Mouse (Mus musculus): Measurements from ENCODE around the gene Rprd2.
"Not testable (repeated sequence)": the region's sequence is repeated elsewhere in the genome, so short reads cannot be mapped to it uniquely, and the experiment has no call there.

The Rprd2 gene

DNA sequence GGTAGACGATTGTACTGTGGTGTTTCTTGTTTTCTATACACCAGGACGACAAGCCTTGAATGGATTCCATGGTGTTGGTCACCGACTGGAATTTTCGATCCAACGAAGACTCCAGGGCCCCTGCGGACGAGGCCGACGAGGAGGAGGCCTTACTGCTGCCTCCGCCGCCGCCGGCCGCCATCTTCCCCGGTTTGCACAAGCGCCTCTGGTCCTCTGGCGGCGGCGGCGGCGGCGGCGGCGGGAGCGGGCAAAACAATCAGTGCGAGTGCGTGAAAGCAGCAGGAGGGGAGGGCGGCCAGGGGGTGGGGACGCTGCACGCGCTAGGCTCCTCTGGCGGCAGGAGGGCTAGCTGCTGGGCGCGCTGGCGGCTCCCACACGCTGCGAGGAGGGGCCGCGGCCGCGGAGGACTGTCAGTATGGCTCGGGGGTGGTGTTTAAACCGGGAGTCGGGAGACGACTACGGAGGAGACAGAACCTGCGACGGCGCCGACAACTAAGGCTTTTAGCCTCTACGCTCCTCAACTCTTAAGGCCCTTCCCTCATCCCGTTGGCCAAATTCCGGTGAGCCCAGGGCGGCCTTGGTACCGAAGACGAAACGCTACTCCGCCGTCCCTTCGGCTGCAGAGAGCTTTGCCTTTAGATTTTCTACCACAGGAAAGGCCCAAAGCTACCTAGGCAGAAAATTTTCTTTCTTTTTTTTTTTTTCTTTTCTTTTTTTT lies at the start of gene Rprd2:
TSS of gene Rprd2 (minus strand) at position 293 of the 718 bp plus-strand sequence.
- peak; percentile 62 for DNase-seq (ENCODE audit: low read depth, low spot score)

DNA sequence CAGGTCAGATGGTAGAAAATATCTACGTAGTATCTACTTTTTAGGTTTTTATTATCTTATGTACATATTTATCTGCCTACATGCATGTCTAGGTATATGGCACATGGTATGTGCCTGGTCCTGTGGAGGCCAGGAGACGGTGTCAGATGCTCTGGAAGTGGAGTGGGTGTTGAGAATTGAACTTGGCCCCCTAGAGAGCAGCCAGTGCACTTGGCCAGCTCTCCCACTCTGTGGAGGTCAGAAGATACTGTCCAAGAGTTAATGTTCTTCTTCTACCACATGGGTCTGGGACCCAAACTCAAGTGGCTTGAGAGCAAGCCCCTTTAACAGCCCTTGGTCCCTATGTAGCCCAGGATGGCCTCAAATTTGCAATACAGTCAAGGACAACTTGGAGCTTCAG lies 48.7 kb upstream of the Rprd2 start:
- no peak for DNase-seq (ENCODE audit: low read depth, low spot score)

DNA sequence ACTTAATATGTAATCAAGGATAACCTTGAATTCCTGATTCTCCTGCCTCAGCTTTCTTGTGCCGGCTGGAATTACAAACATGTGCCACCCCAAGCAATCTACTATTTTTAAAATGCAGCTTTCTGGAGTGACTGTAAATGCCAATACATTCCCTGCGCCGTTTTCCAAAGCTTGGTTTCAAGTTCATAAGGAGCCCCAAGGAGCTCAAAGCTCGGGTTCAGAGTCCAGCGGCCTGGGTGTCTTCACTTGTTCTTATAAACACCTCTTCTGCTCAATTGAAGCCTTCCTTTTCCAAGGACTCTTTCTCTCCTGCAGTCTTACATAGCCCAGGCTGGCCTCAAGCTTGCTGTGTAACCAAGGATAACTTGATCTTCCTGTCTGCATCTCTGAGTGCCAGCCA lies 47.4 kb upstream of the Rprd2 start:
- no peak for DNase-seq (ENCODE audit: low read depth, low spot score)

- DNase-seq (ENCODE audit: low read depth, low spot score) = no peak
Measured at GRCm38 (mm10) chr3:95865571-95865970, 46.9 kb upstream of the Rprd2 start.

GRCm38 (mm10) chr3:95865050-95865449 lies 46.4 kb upstream of the Rprd2 start:
- DNase-seq (ENCODE audit: low read depth, low spot score) = no peak

DNA sequence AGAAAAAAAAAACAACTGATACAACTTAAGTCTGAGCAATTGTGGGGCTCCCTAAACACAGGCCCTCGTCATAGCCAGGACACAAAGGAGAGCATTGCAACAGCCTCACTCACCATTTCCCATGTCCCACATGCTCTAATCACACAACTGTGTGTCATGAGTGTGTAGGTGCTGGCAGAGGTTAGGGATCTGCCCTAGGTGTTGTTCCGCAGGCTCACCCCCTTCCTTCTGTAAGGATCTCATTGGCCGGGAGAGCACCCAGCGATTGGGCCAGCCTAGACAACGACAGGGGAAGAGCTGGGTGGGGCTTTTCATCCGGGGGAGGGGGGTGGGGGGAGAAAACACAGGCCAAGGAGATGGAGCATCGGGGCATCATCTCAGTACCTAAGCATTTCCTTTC lies 44.9 kb upstream of the Rprd2 start:
- DNase-seq (ENCODE audit: low read depth, low spot score) = no peak

- peak; percentile 88 for DNase-seq (ENCODE audit: low read depth, low spot score)
Measured at GRCm38 (mm10) chr3:95861796-95862195, 43.1 kb upstream of the Rprd2 start.

DNA sequence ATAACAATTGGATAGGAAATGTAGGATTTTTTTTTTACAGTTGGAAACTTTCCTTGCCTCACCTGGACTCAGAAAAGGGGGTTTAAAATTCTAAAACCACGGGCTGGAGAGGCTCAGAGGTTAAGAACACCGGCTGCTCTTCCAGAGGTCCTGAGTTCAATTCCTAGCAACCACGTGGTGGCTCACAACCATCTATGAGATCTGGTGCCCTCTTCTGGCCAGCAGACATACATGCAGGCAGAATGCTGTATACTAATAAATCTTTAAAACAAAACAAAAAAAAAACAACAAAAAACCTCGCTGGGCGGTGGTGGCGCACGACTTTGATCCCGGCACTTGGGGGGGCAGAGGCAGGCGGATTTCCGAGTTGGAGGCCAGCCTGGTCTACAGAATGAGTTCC lies 42.6 kb upstream of the Rprd2 start:
- peak; percentile 22 for DNase-seq (ENCODE audit: low read depth, low spot score)

DNA sequence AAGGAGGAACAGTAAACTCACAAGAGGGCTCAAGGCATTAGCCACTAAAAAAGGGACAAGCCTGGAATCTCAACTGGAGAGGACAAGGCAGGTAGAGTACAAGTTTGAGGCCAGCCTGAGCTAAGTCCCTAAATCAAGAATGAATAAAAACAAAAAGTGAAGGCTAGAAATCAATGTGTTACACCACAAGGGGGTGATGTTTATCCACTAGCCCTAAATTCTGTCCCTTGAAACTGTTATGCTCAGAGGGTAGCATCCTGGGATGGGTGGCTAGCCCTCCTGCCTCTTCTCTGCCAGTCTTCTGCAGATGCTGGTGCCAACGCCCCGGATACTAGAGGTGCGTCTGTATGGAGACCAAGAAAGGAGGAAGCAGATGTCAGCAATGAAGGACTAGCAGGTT lies 41.7 kb upstream of the Rprd2 start:
- DNase-seq (ENCODE audit: low read depth, low spot score) = no peak

GRCm38 (mm10) chr3:95858278-95858677 lies 39.6 kb upstream of the Rprd2 start:
- DNase-seq (ENCODE audit: low read depth, low spot score) = not testable (repeated sequence)

GRCm38 (mm10) chr3:95857050-95857449 lies 38.4 kb upstream of the Rprd2 start:
- DNase-seq (ENCODE audit: low read depth, low spot score) = not testable (repeated sequence)

- no peak for DNase-seq (ENCODE audit: low read depth, low spot score)
Measured at GRCm38 (mm10) chr3:95856115-95856514, 37.5 kb upstream of the Rprd2 start.

DNA sequence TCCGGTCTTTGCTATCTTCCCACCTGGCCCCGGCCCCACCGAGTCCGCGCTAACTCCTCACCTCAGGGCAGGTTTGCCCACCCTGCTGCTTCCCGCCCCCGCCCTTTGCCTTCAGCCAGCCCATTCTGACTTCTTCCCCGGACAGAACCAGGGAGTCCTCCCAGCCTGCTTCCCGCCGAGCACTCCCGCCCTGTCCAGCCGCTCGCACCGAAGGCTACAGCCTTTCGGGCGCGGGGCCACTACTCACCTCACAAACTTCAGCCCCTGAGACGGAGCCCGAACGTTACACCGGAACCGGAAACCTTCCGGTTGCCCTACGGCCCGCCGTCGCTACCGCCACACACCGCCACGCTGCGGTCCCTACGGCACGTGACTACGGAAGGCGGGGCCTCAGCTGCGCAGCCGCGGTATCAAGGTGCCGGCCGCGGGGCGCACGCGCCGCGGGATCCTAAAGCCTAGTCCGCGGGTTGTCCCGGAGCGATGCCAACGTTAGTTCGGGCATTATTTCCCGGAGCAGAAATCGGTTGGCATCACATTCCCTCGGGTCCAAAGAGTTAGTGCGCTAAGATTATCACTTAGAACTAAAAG lies 36.9 kb upstream of the Rprd2 start, which contains the start of gene Prpf3:
TSS of gene Prpf3 (minus strand) at position 384 of the 588 bp plus-strand sequence.
- DNase-seq (ENCODE audit: low read depth, low spot score) = peak; percentile 94

- no peak for DNase-seq (ENCODE audit: low read depth, low spot score)
Measured at GRCm38 (mm10) chr3:95851317-95851716, 32.7 kb upstream of the Rprd2 start.

DNA sequence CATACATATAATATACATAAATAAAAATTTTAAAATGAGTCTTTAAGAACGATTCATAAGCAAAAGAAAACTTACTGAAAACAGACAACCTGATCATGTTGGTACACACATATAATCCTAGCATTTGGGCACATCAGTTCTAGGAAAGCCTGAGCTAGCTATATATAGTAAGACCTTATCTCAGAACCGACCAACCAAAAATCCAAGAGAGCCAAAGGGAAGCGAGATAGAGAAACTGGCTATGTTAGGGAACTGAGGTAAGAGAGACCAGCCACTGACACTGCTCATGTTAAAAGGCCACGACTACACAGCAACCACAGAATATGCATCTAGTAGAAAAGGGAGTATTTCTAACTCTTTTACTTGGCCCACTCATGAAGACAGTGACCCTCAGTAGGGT lies 31.9 kb upstream of the Rprd2 start:
- no peak for DNase-seq (ENCODE audit: low read depth, low spot score)

DNA sequence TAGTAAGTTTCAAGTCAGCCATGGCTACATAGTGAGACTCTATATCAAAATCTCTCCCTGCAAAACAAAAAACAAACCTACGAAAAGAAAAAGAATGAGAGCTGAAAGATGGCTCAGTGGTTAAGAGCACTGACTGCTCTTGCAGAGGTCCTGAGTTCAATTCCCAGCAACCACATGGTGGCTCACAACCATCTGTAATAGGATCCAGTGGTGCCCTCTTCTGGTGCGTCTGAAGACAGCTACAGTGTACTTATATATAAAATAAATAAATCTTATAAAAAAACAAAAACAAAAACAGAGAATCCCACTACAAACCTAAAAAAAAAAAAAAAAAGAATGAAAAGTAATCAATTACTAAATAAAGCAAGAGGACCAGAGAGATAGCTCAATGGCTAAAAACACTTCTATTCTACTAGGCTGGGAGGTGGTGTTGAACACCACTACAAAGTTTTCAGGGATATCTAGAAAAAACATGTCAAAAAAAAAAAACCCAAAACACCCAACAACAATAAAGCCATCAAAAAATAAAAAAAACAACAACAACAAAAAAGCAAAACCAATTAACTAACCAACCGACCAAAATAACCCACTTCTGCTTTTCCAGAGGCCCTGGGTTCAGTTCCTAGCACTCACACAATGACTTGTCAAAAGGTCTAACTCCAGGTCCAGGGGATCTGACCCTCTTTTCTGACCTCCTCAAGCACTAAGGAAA lies 24.0 kb upstream of the Rprd2 start:
- DNase-seq (ENCODE audit: low read depth, low spot score) = no peak

GRCm38 (mm10) chr3:95839250-95839649 lies 20.6 kb upstream of the Rprd2 start:
- no peak for DNase-seq (ENCODE audit: low read depth, low spot score)

DNA sequence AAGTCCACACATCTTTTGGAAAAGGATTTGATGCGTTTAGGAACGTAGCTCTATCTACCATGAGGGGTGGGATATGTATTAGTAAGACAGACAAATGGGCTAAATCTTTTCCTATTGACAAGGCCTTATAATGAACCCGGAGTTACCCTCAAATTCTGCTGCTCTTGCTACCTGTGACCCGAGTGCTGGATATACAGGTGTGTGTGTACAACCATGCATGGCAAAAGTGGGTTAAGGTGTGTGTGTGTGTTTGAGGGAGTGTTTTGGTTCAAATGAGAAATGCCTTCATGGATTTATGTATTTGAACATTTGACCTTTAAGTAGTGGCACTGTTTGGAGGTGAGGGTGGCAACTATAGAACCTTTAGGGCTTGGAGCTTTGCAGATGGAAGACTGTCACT lies 10.4 kb upstream of the Rprd2 start:
- DNase-seq (ENCODE audit: low read depth, low spot score) = no peak

- no peak for DNase-seq (ENCODE audit: low read depth, low spot score)
Measured at GRCm38 (mm10) chr3:95826275-95826674, 7.6 kb upstream of the Rprd2 start.

DNA sequence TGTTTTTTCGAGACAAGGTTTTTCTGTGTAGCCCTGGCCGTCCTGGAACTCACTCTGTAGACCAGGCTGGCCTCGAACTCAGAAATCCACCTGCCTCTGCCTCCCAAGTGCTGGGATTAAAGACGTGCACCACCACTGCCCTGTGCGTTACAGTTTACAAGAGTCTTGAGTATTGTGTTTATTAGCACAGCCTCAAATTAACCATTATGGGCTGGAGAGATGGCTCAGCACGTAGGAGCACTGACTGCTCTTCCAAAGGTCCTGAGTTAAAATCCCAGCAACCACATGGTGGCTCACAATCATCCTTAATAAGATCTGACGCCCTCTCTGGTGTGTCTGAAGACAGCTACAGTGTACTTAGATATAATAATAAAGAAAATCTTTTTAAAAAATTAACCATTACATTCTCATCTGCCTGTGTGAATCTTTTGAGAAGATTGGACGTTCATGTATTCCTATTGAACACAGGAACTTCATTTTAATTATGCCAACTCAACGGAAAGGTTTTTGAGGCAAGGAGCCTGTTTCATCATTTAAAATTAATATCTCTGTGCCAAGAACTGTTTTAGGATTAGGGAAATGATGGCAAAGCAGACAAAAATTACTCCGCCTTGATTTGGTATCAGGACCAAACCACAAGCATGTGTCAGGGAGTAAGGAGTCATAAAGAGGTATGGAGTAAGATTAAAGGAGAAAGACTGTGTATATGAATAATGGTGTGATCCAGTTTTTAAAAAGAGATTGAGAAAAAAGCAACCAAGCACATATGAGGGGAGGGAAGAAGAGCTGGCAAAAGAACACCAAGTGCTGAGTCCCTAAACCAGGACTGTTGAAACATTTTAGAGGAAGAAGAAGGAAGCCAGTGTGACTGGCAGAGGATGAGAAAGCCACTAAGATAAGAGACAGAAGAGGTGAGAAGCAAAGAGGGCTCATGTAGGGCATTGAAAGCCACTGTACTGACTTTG lies 1.7 kb upstream of the Rprd2 start:
- DNase-seq (ENCODE audit: low read depth, low spot score) = no peak

GRCm38 (mm10) chr3:95819351-95819985 lies 805 bp upstream of the Rprd2 start:
- DNase-seq (ENCODE audit: low read depth, low spot score) = peak; percentile 100

All from mesoderm, embryonic 11.5 days (tissue).